Mouse (Mus musculus) neural tube, embryonic 10.5 days (tissue): ENCODE results near the gene Tmem178.

Experiments used
- DNase-seq: peaks from one replicate; pipeline ENCODE4 v3.0.0-alpha.2; 2017; ENCODE audit warnings: low spot score; ENCODE audit errors: extremely low spot score

The Tmem178 gene

GRCm38 (mm10) chr17:81045115-81045514, 100.7 kb downstream of the Tmem178 start:
- DNase-seq = no peak

DNA sequence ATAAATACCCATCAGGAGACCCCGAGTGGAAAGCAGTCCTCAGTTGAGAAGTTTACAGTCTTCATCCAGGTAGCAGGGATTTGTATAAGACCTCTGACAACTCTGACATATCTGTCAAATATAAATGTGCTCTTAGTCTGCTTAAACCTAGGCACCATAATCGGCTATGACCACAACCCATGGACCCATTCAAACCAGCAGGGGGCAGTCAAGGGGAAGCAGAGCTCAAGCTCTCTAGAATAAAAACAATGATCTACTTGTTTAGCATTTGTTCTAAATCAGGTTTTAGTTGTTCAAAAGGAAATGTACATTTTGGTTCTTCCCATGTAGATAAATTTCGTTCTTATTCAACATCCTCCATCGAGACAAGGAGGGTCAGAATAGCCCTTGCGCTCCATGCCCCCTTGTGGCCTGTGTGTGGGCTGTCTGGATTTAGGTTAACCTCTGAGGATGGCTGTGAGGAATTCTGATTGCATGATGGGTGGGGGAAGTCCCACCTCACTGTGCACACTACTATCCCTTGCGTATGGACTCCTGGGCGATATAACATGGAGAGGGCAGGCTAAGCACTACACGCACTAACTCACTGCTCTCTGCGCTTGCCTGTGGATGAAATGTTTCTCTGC, 101.2 kb downstream of the Tmem178 start:
- peak; percentile 23 for DNase-seq

GRCm38 (mm10) chr17:81047930-81048564, 103.6 kb downstream of the Tmem178 start:
- DNase-seq = no peak
